Mouse (Mus musculus): ENCODE measurements around the gene Nfia. TPM values are rescaled to one million over a fixed set of nuclear protein-coding genes. Genes with fewer than 3 reads are reported as not detected.

The Nfia gene
- polyA plus RNA-seq, 1 experiment from 2014 or later: 33.7 TPM

GRCm38 (mm10) chr4:97782069-97782468, 9.5 kb downstream of the Nfia start:
- H3K36me3 ChIP-seq (ENCODE audit: control insufficient read depth, insufficient read depth, low read length): peaks cover 21% of the 10 kb centered on the region; the same call in 1 of the 2 replicates
- H3K27ac ChIP-seq (ENCODE audit: low read depth, low read length): no peak overlapping the region
- no peak overlapping the region for H3K9ac ChIP-seq (ENCODE audit: low read depth, low read length)
- peaks cover 4% of the 10 kb centered on the region; the same call in 1 of the 2 replicates for H3K4me1 ChIP-seq (ENCODE audit: control insufficient read depth, insufficient read depth, low read length)
- H3K4me2 ChIP-seq: no peak overlapping the region
- WGBS (ENCODE audit: insufficient replicate concordance): 85% methylated on average over 3 of the region's 3 CpGs
- H3K4me3 ChIP-seq (ENCODE audit: low read depth, low read length): no peak overlapping the region
- no peak for ATAC-seq (replicated peaks; ENCODE audit: insufficient number of reproducible peaks, low FRiP score, low TSS enrichment)
- no peaks in the 10 kb centered on the region for H3K9me3 ChIP-seq (replicated peaks; ENCODE audit: control insufficient read depth, low read length)
- no peaks in the 10 kb centered on the region; the same call in 1 of the 2 replicates for H3K27me3 ChIP-seq (ENCODE audit: control insufficient read depth, insufficient read depth, low read length)

- no peak for ATAC-seq (replicated peaks; ENCODE audit: insufficient number of reproducible peaks, low FRiP score, low TSS enrichment)
- peaks cover 5% of the 10 kb centered on the region; the same call in 1 of the 2 replicates for H3K4me1 ChIP-seq (ENCODE audit: control insufficient read depth, insufficient read depth, low read length)
- 91% methylated on average over 6 of the region's 6 CpGs for WGBS (ENCODE audit: insufficient replicate concordance)
These were observed 10.0 kb downstream of the Nfia start for GRCm38 (mm10) chr4:97782497-97782896.

GRCm38 (mm10) chr4:97783073-97783879, 10.7 kb downstream of the Nfia start:
- H3K9me3 ChIP-seq (replicated peaks; ENCODE audit: control insufficient read depth, low read length): no peaks in the 10 kb centered on the region
- H3K9ac ChIP-seq (ENCODE audit: low read depth, low read length): no peak overlapping the region
- no peak for ATAC-seq (replicated peaks; ENCODE audit: insufficient number of reproducible peaks, low FRiP score, low TSS enrichment)
- no peak overlapping the region for H3K4me2 ChIP-seq
- H3K4me1 ChIP-seq (ENCODE audit: control insufficient read depth, insufficient read depth, low read length): peaks cover 6% of the 10 kb centered on the region; the same call in 1 of the 2 replicates
- no peak overlapping the region for H3K4me3 ChIP-seq (ENCODE audit: low read depth, low read length)
- H3K27me3 ChIP-seq (ENCODE audit: control insufficient read depth, insufficient read depth, low read length): no peaks in the 10 kb centered on the region
- H3K36me3 ChIP-seq (ENCODE audit: control insufficient read depth, insufficient read depth, low read length): peaks cover 25% of the 10 kb centered on the region
- WGBS (ENCODE audit: insufficient replicate concordance): 91% methylated on average over 26 of the region's 26 CpGs
- H3K27ac ChIP-seq (ENCODE audit: low read depth, low read length): no peak overlapping the region

More at GRCm38 (mm10) chr4:97782497-97782896, 10.0 kb downstream of the Nfia start:
- Histone ChIP-seq H3K4me2 (no peak overlapping the region), H3K36me3 (ENCODE audit: control insufficient read depth, insufficient read depth, low read length) (peaks cover 23% of the 10 kb centered on the region), H3K27me3 (ENCODE audit: control insufficient read depth, insufficient read depth, low read length) (no peaks in the 10 kb centered on the region; the same call in 1 of the 2 replicates), H3K9me3 (replicated peaks; ENCODE audit: control insufficient read depth, low read length) (no peaks in the 10 kb centered on the region), H3K9ac (ENCODE audit: low read depth, low read length) (no peak overlapping the region), H3K27ac (ENCODE audit: low read depth, low read length) (no peak overlapping the region), H3K4me3 (ENCODE audit: low read depth, low read length) (no peak overlapping the region)

- ATAC-seq (replicated peaks; ENCODE audit: insufficient number of reproducible peaks, low FRiP score, low TSS enrichment): no peak
- Histone ChIP-seq H3K9ac (ENCODE audit: low read depth, low read length) (no peak overlapping the region), H3K4me1 (ENCODE audit: control insufficient read depth, insufficient read depth, low read length) (peaks cover 6% of the 10 kb centered on the region; the same call in 1 of the 2 replicates), H3K27ac (ENCODE audit: low read depth, low read length) (no peak overlapping the region), H3K9me3 (replicated peaks; ENCODE audit: control insufficient read depth, low read length) (no peaks in the 10 kb centered on the region), H3K4me3 (ENCODE audit: low read depth, low read length) (no peak overlapping the region), H3K27me3 (ENCODE audit: control insufficient read depth, insufficient read depth, low read length) (no peaks in the 10 kb centered on the region), H3K36me3 (ENCODE audit: control insufficient read depth, insufficient read depth, low read length) (peaks cover 25% of the 10 kb centered on the region), H3K4me2 (no peak overlapping the region)
- WGBS (ENCODE audit: insufficient replicate concordance): 87% methylated on average over 11 of the region's 11 CpGs
These were observed 11.7 kb downstream of the Nfia start for GRCm38 (mm10) chr4:97784236-97784635.

GRCm38 (mm10) chr4:97785547-97786271, 13.2 kb downstream of the Nfia start:
- no peak overlapping the region for H3K4me3 ChIP-seq (ENCODE audit: low read depth, low read length)
- H3K4me1 ChIP-seq (ENCODE audit: control insufficient read depth, insufficient read depth, low read length): peaks cover 2% of the 10 kb centered on the region; the same call in 1 of the 2 replicates
- no peaks in the 10 kb centered on the region for H3K9me3 ChIP-seq (replicated peaks; ENCODE audit: control insufficient read depth, low read length)
- 88% methylated on average over 8 of the region's 8 CpGs for WGBS (ENCODE audit: insufficient replicate concordance)
- peaks cover 25% of the 10 kb centered on the region for H3K36me3 ChIP-seq (ENCODE audit: control insufficient read depth, insufficient read depth, low read length)
- H3K27me3 ChIP-seq (ENCODE audit: control insufficient read depth, insufficient read depth, low read length): no peaks in the 10 kb centered on the region
- no peak overlapping the region for H3K27ac ChIP-seq (ENCODE audit: low read depth, low read length)
- no peak for ATAC-seq (replicated peaks; ENCODE audit: insufficient number of reproducible peaks, low FRiP score, low TSS enrichment)
- no peak overlapping the region for H3K4me2 ChIP-seq
- H3K9ac ChIP-seq (ENCODE audit: low read depth, low read length): no peak overlapping the region

- Histone ChIP-seq H3K4me1 (ENCODE audit: control insufficient read depth, insufficient read depth, low read length) (peaks cover 2% of the 10 kb centered on the region; the same call in 1 of the 2 replicates), H3K9ac (ENCODE audit: low read depth, low read length) (no peak overlapping the region), H3K4me3 (ENCODE audit: low read depth, low read length) (no peak overlapping the region), H3K27me3 (ENCODE audit: control insufficient read depth, insufficient read depth, low read length) (no peaks in the 10 kb centered on the region), H3K9me3 (replicated peaks; ENCODE audit: control insufficient read depth, low read length) (no peaks in the 10 kb centered on the region), H3K27ac (ENCODE audit: low read depth, low read length) (no peak overlapping the region), H3K36me3 (ENCODE audit: control insufficient read depth, insufficient read depth, low read length) (peaks cover 25% of the 10 kb centered on the region), H3K4me2 (no peak overlapping the region)
- WGBS (ENCODE audit: insufficient replicate concordance): 61% methylated on average over 8 of the region's 8 CpGs
- ATAC-seq (replicated peaks; ENCODE audit: insufficient number of reproducible peaks, low FRiP score, low TSS enrichment): no peak
These were observed 14.0 kb downstream of the Nfia start for GRCm38 (mm10) chr4:97786571-97786970.

DNA sequence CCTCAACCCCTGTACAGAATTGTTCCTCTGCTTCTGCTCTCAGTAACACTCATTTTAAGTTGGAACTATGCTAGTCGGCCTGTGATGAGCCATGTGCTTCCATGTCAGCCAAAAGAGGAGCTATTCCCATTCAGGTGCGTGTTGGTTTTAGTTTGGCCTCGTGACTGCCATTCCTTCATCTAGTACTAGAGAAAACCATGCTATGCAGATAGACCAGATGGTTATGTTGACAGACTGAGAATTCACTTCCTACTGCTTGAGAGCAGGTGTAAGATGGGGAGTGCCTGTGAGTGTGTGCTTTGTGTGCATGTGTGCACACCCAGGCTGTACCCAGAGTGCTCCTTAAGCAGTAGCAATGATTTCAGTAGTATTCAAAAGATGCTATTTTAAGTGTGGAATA, 15.0 kb downstream of the Nfia start:
- Histone ChIP-seq H3K9me3 (replicated peaks; ENCODE audit: control insufficient read depth, low read length) (no peaks in the 10 kb centered on the region), H3K4me1 (ENCODE audit: control insufficient read depth, insufficient read depth, low read length) (peaks cover 2% of the 10 kb centered on the region; the same call in 1 of the 2 replicates), H3K27ac (ENCODE audit: low read depth, low read length) (no peak overlapping the region), H3K4me2 (no peak overlapping the region), H3K9ac (ENCODE audit: low read depth, low read length) (no peak overlapping the region), H3K27me3 (ENCODE audit: control insufficient read depth, insufficient read depth, low read length) (no peaks in the 10 kb centered on the region), H3K36me3 (ENCODE audit: control insufficient read depth, insufficient read depth, low read length) (peaks cover 25% of the 10 kb centered on the region), H3K4me3 (ENCODE audit: low read depth, low read length) (no peak overlapping the region)
- 75% methylated on average over 3 of the region's 3 CpGs for WGBS (ENCODE audit: insufficient replicate concordance)
- ATAC-seq (replicated peaks; ENCODE audit: insufficient number of reproducible peaks, low FRiP score, low TSS enrichment): no peak

DNA sequence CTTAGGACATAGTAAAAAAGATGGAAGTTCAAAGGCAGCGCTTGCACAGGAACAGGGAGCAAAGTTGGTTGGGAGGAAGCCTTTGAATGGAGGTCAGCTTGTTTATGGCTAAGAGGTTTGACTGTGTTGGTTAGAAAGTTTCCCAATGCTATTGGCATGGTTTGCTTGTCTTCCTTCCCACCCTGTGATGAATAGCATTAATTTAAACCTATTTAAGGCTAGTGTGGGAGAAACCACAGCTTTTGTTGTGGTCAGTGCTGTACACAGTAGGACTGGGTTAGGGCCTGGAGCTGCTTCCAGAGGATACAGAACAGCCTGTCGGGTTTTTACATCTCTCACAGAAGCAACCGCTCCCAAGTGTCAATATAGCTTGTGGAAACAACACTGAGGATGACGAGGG, 16.0 kb downstream of the Nfia start:
- Histone ChIP-seq H3K4me2 (no peak overlapping the region), H3K36me3 (ENCODE audit: control insufficient read depth, insufficient read depth, low read length) (peaks cover 16% of the 10 kb centered on the region), H3K9me3 (replicated peaks; ENCODE audit: control insufficient read depth, low read length) (no peaks in the 10 kb centered on the region), H3K27me3 (ENCODE audit: control insufficient read depth, insufficient read depth, low read length) (no peaks in the 10 kb centered on the region), H3K27ac (ENCODE audit: low read depth, low read length) (no peak overlapping the region), H3K9ac (ENCODE audit: low read depth, low read length) (no peak overlapping the region), H3K4me3 (ENCODE audit: low read depth, low read length) (no peak overlapping the region), H3K4me1 (ENCODE audit: control insufficient read depth, insufficient read depth, low read length) (peaks cover 2% of the 10 kb centered on the region; the same call in 1 of the 2 replicates)
- ATAC-seq (replicated peaks; ENCODE audit: insufficient number of reproducible peaks, low FRiP score, low TSS enrichment): no peak
- WGBS (ENCODE audit: insufficient replicate concordance): 74% methylated on average over 4 of the region's 4 CpGs

Measured in heart, embryonic 11.5 days (tissue).